Mouse (Mus musculus) MEL-GATA-1-ER (cell line): ENCODE measurements around the gene Atg16l2.
A peak's percentile ranks its signal among the peaks of the same experiment; 100 is the strongest.

ENCODE experiments used
- DNase-seq: peaks from one replicate; pipeline ENCODE4 v3.0.0-alpha.2; 2012; ENCODE audit warnings: low read depth; ENCODE audit errors: extremely low read depth

Atg16l2 gene

DNA sequence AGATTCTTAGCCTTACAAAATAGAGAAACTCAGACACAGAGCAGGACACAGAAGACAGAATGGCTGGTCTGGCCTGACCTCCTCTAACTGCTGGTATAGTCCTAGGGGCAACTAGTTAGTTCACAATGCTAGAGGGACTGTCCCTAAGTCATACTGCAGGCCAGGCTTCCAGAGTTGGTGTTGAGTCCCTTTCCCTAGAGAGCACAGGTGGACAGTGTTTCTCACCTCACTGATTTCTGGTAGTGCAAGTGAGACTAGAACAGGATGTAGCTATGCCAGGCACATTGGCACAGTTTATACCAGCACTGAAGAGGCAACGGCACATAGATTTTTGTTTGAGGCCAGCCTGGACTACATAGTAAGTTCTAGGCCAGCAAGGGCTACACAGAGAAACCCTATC is 9.4 kb downstream of the Atg16l2 start:
- DNase-seq: no peak

DNA sequence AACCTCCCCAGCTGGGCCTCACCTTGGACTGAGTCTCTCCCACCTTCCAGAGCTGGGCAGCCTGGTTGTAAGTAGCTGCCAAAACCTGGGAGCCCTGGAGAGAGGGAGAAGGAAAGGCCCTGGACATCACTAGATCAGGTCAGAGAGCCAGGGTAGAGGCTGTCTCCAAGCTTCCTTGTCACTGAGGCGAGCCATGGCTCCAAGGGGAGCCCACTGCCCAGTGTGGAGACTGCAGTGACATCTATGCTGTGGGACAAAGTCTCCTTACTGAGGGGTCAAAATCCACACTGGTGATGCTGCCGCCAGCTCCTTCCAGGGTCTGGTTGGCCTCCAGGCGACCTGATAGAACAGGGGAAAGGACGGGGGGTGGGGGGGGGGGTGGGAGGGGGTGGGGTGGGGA is 10.0 kb downstream of the Atg16l2 start:
- DNase-seq: no peak

DNA sequence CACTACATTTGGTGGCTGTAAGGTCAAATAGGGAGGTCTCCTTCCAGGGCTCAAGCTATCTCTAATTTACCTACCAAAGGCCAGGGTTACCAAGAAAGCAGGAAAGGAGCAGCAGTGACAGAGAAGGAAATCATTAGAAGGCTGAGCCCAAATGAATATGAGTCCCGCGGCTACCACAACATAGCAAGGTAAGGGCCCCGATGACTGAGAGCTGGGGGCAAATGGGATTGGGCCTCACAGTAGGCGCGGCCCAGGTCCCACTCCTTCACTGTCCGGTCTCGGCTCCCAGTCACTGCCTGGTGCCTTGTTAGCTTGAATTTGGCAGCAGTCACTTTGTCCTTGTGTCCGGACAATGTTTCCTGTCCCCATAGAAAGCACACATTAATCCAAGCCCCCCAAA is 10.4 kb downstream of the Atg16l2 start:
- DNase-seq: no peak

DNA sequence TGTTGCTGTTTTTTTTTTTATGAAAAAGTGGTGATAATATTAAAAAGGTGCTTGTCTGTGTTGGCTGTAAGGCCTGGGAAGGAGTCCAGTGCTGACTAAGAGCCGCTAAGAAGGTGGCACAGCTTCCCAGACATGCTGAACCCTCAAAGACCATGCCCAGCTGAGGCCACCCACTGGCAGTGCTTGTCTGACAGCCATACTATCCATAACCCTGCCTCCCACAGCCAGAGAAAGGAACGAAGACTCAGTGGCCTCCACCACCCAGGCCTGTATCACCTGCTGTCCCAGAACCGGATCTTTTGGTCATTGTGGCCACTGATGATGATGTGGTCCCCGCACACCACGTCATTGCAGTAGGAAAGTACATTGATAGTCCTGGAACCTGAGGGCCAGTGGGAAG is 10.8 kb downstream of the Atg16l2 start:
- DNase-seq: no peak

DNA sequence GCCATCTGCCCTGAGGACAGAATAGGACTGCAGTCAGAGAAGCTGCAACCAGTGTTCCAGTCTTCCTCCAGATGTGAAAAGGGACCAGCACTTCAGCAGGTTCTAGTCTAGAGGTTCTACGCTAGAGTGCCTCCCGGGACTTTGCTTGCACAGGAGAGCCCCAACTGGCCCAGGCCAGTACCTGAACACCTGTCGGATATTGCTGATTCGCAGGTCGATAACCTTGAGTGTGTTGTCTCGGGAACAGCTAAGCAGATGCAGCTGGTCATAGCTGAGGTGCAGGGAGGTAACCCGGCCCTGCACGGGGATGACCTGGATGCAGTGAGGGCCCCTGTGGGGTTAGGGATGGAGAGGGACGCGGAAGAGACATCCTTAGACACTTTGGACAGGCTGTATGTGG is 11.7 kb downstream of the Atg16l2 start:
- no peak for DNase-seq

DNA sequence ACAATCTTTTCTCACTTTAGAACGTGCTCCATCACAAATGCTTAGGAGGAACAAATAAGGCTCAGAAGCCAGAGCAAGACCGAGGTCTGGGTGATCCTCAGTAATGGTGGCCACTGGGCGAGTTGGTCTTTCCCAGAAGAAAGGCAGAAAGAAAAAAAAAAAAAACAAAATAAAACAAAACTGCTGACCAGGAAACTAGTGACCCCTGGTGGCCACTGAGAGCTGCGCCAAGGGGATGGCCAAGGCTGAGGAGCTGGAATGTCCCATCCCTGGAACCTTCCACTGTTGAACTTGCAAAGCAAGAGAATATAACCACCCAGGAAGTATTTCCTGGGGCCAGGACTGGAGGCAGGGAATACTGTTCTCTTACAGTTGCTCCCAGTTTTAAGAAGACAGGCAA is 13.6 kb downstream of the Atg16l2 start:
- no peak for DNase-seq

DNA sequence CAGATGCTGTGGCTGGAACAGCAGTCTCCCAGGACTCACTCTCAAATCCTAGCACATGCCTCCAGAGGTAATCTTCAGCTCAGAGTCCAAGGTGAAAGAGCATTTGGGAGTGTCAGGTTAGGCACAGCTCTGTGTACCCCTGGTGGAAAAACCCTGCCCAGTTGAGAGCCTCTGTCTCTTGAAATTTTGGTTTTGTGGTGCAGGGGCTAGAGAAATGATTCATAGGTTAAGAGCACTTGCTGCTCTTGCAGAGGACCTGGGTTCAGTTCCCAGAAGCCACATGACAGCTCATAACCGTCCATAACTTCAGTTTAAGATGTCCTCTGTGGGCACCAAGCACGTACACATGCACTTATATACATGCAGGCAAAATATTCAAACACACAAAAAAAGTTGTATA is 14.2 kb downstream of the Atg16l2 start:
- no peak for DNase-seq

DNA sequence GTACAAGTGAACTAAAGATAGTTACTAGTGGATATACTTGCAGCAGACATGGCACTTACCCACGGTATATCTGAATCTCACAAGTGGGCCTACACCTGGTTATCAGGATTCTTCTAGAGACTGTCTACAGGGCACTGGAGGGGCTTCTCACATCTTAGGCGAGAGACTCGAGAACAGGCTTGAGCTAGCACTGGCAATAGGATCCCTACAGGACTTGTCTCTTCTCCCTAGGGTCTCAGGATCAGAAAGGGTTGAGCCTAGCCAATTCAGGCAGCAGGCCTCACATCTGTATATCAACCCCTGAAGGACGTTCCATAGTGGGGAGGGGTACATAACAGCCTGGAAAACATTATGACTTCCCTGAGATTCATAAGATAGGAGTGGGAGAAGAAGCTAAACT is 15.2 kb downstream of the Atg16l2 start:
- no peak for DNase-seq

DNA sequence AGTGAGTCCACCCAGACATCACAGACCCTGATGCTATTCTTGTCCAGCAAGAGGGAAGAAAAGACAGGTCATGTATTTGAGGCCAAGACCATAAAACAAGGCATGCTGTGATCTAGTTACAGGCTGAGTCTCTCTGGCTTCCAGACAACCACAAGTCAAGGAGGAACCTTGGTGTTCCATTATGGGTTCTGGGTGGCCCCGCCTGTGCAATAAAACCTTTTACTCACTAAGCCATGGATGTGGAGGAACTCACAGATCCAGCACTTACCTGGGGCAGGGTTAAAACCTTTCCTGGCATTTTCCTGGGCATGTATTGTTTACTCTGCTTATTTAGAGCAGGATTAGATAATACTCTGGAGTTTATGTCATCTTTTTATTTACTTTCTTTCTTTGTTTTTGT is 17.5 kb downstream of the Atg16l2 start:
- DNase-seq: no peak

DNA sequence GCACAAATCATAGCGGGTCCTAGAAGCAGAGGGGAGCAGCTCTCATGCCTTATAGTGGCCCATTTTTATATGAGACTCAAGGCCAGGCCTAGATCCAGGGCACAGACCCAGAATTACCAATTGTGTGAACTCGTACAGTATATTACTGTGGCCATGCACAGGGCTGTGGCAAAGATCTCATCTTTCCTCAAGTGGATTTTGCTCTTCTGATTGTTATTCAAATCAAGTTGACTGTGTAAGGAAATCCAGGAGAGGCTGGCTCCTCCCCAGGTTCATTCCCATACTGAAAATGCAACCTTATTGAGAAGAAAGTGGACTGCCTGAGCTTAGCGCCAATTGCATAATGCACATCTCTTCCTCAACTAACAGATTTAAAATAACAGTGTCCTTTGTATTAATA is 19.3 kb downstream of the Atg16l2 start:
- no peak for DNase-seq

DNA sequence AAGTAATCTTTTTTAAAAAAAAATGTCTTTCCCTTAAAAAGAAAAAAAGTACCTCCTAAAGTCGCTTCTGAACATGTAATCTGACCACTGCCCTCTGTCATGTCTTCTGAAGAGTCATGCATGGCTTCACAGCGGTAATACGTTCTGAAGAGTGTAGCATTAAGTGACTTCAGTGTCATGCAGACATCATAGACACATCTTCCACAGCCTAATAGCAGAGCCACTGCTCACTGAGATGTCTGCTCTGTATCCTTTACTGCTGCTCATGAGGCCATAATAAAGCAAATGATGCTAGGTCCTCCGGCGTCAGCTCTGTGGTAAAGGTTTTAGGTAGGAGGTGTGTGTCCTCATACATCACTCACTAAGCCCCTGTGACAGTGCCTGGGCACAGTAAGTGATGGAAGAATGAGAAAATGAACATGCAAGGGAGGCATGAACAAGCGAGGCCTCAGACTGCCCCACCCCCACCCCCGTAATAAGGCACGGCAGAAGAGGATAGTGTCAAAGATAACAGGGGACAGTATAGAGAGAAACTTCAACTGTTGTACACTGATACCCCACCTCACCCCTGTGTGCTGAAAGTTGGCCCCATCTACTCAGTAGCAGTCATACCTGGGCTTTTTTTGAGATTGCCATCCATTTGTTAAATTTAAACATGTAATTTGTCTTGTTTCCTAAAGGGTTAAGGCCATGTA is 29.4 kb downstream of the Atg16l2 start:
- DNase-seq: no peak

DNA sequence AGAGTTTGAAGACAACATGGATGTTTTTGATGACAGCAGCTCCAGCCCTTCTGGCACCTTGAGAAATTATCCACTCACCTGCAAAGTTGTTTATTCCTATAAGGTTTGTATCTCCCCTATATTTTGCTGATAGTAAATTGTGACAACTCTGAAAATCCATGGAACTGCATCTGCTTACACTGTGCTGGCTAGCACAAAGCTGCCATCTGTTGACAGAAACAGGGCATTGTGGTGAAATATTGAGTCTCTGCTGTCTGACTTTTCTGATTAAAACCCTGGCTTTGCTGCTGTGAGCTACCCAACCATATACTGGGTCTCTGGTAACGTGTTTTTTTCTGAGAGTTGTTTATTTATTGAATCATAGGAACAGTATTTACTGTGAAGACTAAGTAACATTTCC is 30.4 kb downstream of the Atg16l2 start:
- DNase-seq: no peak

DNA sequence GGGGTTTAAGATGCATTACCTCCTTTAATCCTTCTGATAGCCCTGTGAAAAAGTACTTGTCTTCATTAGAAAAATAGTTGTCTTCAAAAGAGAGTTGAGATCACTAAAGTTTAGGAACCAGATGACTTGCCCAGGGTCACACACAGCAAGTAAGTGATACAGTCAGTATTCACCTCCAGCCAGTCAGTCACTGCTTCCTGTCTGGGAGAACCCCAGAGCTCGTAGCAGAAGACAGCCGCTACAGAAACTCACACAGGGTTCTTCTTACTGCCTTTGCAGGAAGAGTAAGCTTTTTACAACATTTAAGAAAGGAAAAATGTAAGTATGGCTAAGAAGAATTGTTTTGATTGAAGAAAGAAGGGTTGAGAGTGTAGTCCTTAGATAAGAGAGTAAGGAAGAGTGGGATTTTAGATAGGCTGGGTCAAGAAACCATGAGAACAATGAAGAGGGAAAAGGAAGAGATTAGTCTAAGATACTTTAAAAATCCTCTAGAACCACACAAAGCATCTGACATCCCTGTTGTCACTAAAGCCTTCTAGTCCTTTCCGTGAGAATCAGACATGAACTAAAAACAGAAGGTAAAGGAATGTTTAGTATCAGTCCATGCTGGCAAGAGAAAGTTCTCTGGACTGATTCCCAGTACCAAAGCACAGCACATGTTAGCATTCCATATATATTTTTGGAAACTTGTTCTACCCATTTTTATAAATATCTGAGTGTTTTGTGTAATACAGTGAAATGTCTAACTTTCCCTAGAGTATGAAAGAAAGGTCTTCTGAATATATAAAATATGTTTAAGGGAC is 34.4 kb downstream of the Atg16l2 start:
- no peak for DNase-seq

DNA sequence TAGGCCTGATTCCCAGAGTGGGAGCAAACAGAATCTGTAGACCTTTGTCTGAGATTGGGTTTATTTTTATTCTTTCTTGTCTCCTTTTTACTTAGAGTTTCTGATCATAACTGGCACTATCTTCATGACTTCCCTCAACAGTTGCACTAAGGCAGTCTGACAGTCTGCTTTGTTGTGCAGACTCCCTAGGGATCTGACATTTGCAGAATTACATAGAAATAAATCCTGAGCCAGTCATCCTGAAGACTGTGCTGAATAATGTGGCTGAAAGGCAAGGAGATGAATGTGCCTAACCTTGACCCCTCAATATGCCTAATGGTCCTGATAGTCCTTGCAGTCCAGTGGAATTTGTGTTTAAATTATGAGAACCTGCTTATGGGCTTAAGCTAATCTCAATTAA is 38.5 kb downstream of the Atg16l2 start:
- DNase-seq: no peak

DNA sequence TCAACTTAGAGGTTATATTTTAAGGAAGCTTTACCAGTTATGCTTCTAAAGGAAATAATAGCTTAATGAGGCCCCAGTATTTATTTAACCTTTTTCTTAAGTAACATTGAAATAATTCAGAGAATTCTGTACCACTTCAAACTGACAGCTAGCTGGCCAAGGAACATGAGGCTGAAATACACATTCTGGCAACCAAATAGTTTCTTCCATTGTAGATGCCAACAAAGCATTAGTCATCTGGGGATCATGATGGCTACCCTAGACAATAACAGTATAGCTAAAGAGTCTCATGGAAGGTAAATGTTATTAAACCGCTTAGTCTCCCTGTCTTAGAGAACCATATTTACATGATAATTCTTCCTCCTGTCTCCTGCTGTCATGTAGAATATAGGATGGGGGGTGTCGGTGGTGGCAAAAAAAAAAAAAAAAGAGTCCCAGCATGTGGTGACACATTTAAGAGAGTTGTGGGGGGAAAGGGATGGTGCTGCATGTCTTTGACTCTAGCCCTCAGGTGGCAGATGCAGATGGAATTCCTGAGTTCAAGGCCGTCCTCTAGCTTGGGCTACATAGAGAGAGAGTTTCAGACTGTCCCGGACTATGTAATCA is 40.0 kb downstream of the Atg16l2 start:
- no peak for DNase-seq

DNA sequence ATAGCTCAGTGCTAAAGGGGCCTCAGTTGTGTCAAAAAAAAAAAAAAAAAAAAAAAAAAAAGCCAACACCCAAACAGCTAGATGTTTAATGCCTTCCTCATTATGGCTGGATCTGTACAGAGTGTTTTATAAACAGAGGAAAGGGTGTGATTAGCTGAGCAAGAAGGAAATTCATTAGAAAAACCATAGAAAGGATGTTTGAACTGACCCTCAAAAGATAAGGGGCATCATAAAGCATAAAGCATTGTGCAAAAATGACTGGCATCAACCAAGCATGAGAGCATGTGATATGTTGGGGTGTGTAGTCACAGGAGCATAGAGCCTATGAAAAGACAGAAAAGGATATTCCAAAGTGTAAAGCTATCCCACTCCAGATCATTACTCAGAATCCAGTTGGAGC is 43.6 kb downstream of the Atg16l2 start:
- no peak for DNase-seq

DNA sequence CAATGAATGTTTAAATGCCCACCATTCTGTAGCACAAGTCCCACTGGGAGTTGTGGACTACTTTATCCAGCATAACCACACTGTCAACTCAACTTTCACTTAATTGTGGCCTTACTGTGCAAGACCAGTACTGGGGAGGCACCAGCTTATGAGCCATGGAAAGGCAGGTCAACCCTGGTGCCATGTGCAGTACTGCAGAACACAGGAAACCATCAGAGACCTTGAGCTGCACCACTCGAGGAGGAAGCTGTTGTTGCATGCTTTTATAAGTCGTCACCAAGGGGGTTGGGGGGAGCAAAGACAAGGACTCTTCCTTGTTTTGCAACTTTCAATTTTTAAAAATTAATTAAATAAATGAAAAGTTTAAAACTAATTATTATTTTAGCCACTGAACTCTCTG is 49.0 kb downstream of the Atg16l2 start:
- no peak for DNase-seq

DNA sequence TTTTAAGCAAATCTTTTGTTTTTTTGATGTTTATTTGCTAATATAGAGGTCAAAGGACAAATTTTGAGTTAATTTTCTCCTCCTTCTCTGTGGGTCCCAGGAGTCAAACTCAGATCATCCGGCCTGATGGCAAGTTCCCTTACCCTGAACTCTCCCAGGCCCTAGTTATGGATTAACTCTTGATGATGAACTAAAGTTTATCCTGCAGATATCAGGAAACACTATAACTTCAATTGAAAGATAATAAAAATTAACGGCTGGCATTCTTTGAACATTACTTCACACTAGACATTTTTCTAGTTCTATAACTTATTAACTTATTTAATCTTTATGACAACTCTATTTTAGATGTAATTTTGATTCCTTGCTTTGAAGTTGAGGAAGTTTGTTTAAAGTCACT is 52.9 kb downstream of the Atg16l2 start:
- DNase-seq: no peak

DNA sequence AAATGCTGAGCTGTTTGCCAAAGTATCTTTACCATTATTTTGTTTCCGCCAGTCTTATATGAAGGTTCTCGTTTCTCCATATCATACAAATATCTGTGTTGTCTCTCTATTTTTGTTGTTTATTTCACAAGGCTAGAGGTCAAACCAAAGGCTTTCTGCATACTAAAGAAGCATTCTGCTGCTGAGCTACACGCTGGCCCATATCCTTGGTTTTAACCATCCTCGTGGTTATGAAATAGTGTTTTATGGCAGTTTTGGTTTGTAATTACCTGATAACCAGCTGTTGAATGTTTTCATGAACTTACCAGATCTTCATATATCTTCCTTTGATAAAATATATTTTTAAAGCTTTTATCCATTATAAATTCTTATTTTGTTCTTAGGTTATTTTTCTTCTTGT is 53.3 kb downstream of the Atg16l2 start:
- DNase-seq: no peak

DNA sequence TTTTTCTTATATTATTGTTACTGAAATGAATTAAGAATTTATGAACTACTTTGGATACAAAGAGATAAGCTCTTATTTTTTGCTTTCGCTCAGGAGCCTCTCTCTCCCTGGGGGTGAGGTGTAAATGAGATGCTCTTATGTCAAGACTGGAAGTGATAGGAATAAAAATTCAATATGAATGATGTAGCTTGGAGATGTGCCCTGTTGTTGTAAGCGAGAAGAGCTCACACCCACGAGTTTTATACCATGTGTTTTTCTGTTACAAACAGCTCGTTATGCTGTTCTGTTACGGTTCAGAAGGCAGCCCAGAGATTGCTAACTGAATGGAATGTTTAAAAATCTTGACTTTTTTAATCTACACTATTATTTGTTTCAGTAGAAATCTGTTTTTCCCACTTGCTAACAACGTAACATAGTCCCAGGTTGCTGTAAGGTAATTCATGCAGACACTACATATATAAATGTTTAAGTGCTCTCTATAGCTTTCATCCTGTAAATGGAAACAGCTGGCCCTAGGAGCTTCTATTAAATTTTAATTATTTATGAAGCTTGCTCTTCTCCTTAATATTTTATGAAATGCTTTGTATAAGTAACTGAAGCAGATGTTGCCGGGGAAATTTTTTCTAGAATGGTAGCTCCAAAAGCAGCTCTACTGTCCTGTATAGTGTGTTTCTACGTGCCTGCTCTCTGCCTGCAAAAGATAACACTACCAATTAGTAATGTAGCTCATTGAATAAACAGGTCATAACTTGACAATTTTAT is 65.2 kb downstream of the Atg16l2 start:
- no peak for DNase-seq

DNA sequence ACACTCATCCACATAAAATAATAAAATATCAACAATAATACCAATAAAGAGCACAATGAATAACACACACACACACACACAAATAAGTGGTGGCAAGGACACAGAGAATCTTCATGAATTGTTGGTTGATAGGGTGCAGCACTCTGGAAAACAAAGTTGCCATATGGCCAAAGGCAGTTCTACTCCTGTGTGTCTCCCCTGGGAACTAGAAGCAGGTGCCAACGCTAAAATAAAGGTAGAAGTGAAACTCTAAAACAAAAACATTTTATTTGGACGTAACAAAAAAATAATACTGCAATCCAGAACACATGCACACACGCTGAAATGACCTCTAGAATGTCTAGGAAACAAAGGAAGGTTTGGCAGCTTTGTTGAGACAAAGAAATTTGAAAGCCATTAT is 69.3 kb downstream of the Atg16l2 start:
- DNase-seq: no peak

DNA sequence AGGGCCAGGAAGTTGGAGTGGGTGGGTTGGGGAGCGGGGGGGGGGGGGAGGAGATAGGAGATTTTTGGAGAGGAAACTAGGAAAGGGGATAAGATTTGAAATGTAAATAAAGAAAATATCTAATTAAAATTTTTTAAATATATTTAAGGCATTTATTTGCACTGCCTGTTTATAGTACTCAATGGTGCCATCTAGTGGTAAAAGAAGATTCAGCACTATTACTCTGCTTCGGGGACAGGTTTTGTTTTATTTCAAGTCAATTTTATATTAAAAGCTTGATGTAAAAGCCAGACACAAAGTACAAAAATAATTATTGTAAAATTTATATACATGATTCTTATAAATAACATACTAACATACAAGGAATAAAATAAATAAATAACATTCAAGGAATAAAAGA is 70.6 kb downstream of the Atg16l2 start:
- peak; percentile 8 for DNase-seq
